Mouse (Mus musculus) left cerebral cortex, postnatal 25 days (tissue): Measurements from ENCODE around the gene St3gal5. TPM values are rescaled to one million over a fixed set of nuclear protein-coding genes. Genes with fewer than 3 reads are reported as not detected.
"Not testable (repeated sequence)": the region's sequence is repeated elsewhere in the genome, so short reads cannot be mapped to it uniquely, and the experiment has no call there.

ENCODE experiments used
- DNase-seq, 2 experiments: peaks; one replicate each; pipeline ENCODE4 v3.0.0; 2022; ENCODE audit warnings: low spot score in 2 of 2, mixed read lengths in 1 of 2
- intact Hi-C: fragments of 180-260 bp; cut with DNase I; formaldehyde crosslinking; loops from one replicate; pipeline ENCODE4 v1.15.1; 2025
- total RNA-seq, 2 experiments: library from RNA; stranded (reverse); gene quantifications; 2 replicates each; pipeline ENCODE4 v1.2.3; 2021

Gene St3gal5
- 100 to 1,000 TPM; 159 TPM for total RNA-seq

DNA sequence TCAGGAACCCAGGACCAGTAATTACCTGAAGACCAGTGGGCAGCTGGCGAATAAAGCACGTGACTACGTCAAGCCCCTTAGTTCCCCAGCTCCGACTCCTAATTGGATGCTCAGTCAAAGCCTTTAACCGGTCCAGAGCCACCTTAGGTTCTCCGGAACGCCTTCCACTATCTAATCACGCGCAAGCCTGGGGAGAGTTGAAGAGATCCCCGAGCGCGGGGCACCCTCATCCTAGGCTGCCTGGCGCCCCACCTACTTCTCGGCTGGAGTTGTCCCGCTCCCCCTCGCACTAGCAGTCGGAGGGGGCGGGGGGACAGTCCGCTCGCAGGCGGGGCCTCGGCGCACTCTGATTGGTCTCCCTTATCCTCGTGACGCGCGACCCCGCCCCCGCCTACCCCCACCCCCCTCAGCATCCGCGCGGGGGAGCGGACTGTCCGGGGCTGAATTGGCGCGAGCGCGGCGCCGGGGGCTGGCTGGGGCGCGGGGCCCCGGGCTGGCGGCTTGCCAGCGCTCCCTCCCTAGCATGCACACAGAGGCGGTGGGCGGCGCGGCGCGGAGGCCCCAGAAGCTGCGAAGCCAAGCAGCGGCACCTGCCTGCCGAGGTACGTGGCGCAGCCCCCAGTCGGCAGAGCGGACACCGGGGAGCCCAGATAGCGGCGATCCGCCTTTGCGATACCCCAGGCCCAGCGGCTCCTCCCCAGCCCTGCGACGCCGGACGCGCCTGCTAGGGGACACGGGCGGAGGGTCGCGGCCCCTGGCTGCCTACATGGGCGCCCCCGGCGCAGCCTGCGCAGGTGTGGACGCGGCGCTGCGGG is at the start of gene St3gal5:
TSS of gene St3gal5 (plus strand) at position 412 of the 815 bp plus-strand sequence.
- peak; percentile 89 to 95 for DNase-seq
- intact Hi-C loops = loop anchor here (1.0 to 5.0 kb wide), 4 partner anchors 79 to 170 kb away; no protein-coding TSS in a partner anchor

DNA sequence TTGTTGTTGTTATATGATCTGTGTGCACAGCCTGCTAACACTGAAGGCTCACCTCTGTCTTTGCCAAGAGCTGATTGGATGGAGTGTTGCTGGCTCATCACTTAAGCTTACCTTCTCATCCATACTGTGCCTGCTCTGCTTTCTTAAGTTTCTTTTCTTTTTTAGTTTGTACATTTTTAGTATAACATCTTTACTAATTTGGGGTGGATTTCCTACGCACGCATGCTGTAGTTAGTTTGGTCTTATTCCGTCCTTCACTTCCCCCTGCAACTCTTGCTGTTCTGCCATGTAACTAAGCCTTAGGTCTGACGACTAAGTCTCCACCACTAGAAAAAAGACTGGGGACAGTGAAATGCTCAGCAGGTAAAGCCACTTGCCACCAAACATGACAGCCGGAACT is 48.7 kb upstream of the St3gal5 start:
- DNase-seq = peak in 1 of 2 experiments; percentile 63
- intact Hi-C loops = no loop called here

DNA sequence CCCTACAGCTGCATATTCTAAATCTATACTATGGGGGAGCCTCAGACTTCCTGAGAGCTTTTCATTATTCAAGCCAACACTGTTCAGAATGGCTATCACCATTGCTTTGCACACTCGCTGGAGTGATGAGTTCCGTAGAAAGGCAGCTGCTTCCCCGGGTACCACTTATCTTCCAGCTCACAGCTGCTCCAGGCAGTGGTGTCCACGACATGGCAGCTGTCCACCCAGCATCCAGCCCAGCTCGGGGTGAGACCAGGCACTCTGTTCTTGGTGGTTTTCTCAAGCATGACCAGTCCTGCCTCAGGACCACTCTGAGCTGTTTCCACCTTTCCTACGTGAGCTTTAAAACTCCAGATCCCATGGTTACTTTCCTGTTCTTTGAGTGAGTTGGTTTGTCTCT is 47.5 kb upstream of the St3gal5 start:
- intact Hi-C loops = no loop called here

DNA sequence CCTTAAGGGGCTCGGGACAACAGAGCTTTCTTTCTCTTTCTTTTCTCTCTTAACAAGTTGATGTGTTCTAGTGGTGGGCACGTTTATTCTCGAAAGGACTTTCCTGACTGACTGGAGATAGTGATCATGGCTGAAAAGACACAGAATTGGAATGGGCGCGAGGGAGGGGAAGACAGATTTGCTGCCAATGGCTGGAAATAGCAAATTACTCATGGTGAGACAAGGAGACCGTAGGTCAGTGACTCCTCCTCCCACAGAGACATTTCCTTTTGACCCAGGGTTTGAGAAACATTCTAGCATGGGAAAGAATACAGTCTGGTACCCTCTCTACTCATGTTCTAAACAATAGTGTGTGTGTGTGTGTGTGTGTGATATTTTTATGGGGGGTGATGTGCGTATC is 46.6 kb upstream of the St3gal5 start:
- intact Hi-C loops = no loop called here

More for the DNA sequence above, 47.5 kb upstream of the St3gal5 start:
- DNase-seq = no peak

DNA sequence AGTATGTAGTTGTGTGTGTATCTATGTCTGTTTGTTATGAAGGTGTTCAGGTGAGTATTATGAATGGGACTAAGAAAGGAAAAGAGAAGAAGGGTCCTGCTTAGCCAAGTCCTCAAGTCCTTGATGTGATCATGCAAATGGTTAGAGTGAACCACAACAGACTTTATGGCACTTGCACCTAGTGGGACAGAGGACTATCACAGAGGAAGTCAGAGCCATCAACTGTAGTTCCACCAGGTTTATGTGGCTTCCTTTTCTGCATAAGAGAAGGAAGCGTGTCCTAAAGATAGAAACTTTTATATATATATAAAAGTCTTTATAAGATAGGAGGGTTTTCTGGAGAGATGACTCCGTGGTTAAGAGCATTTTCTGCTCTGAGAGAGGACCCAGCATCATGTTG is 46.1 kb upstream of the St3gal5 start:
- intact Hi-C loops = no loop called here

More for the DNA sequence above, 46.6 kb upstream of the St3gal5 start:
- DNase-seq = no peak

DNA sequence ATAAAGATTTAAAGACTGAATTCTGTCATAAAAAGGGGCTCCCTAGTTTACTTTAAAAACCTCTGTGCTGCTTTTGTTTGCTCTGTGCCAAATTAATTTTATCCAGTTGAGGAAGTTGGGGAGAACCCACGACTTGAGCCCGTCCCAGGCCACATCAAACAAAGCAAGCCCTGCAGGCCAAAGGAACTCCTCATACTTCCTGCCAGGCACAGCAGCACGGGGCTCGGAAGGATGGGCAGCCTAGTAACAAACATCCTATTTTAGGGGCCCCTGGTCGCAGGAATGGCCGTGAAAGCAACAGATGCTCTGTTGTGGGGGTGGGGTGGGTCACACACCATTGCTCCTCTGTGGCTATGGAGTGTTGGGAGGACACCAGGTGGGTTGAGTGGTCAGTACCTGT is 45.6 kb upstream of the St3gal5 start:
- no peak for DNase-seq
- intact Hi-C loops = no loop called here

More for the DNA sequence above, 46.1 kb upstream of the St3gal5 start:
- no peak for DNase-seq

DNA sequence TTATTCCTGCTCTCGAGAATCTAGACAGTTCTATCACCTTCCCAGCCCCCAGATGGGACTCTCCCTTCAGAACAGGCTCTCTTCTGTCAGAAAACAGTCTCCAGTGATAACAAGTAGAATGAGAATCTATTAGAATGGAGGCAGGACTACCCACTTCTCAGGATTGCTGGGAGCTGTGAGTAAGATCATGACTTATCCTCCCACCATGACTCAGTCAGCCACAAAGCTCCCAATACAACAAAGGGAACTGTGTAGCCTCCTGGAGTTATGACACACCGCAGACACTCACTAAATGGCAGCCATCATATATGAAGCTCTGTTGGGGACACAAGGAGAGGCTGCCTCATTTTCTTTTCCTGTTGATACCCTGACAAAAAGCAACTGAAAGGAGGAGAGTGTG is 40.8 kb upstream of the St3gal5 start:
- no peak for DNase-seq
- intact Hi-C loops = no loop called here

DNA sequence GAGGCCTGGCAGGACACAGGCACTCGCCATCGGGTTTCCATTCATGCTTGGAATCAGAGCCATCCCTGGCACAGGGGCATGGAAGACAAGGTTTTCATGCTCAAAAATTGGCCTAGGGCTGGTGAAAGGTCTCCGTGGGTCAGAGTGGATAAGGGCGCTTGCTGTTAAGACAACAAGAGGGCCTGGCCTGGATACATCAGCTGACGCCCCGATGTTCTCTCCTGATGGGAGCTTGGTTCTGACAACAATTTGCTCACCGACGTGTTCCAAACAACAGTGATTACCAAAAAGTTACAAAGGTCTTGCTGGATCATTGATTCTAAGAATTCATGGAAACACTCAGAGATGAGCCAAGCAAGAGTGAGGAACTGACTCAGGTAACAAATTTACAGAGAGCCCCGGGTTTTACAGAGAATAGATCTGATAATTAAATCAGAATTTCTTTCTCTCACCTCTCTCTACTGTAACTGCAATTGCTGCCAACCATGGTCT is 38.9 kb upstream of the St3gal5 start:
- intact Hi-C loops = loop anchor here (1.0 kb wide), 1 partner anchor 58 kb away; no protein-coding TSS in a partner anchor
- DNase-seq = no peak

DNA sequence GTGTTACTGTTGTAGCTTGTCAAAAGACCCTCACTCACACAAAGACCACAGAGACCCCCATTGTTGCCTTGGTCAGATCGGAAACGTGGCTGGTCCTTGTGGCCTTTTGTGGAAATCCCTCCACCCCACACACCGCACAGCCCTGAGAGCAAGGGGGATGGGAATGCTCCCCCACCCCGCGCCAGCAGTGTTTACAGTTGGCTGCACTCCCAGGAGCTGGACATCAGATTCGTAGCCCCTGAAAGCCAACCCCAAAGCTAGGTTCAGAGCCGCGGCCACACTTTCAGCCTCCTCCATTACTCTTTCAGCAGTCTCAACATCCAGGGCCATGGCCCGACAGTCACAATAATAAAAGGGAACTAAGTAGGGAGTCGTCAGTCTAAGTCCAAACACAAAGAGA is 36.7 kb upstream of the St3gal5 start:
- DNase-seq = not testable (repeated sequence)

DNA sequence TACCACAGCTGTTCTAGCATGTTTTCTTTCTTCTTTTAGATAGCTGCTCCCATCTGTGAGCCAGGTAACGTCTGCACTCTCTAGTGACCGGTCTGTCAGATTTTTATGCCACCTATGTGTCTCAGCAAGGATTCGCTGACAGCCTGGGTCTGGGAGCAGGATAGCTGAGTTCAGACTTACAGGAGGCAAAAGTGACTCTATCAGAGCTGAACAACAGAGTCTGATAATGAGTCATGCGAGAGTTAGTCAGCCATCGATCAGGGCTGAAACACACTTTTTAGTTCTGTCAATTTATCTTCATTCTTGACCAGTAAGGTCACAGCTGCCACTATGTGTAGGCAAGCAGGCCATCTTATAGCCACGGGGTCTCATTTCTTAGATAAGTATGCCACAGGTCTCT is 33.7 kb upstream of the St3gal5 start:
- no peak for DNase-seq

More for the DNA sequence above, 36.7 kb upstream of the St3gal5 start:
- intact Hi-C loops = not testable (repeated sequence)

DNA sequence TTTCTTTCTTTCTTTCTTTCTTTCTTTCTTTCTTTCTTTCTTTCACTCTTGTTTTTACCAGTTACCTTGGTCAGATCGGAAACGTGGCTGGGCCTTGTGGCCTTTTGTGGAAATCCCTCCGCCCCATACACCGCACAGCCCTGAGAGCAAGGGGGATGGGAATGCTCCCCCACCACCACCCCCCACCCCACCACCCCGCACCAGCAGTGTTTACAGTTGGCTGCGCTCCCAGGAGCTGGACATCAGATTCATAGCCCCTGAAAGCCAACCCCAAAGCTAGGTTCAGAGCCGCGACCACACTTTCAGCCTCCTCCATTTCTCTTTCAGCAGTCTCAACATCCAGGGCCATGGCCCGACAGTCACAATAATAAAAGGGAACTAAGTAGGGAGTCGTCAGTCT is 31.4 kb upstream of the St3gal5 start:
- DNase-seq = no peak
- intact Hi-C loops = no loop called here

More for the DNA sequence above, 33.7 kb upstream of the St3gal5 start:
- intact Hi-C loops = no loop called here

DNA sequence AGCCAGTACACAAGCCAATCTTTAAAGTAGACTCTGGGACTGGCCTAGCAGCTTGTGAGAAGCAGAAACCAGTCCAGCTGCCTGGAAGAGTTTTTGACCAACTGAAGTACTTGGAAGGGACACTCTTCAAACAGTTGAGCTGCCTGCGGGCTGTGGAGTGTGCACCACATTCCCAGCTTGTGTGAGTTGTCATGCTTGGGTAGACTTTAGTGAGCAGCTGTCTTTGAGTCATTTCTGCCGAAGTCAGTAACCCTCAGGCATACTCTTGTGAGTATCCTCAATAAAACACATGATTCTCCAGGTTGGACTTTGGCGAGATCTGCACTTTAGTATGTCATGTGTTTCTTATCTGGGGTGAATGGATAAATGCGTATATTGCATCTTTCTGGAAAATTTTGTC is 29.0 kb upstream of the St3gal5 start:
- no peak for DNase-seq
- intact Hi-C loops = no loop called here

DNA sequence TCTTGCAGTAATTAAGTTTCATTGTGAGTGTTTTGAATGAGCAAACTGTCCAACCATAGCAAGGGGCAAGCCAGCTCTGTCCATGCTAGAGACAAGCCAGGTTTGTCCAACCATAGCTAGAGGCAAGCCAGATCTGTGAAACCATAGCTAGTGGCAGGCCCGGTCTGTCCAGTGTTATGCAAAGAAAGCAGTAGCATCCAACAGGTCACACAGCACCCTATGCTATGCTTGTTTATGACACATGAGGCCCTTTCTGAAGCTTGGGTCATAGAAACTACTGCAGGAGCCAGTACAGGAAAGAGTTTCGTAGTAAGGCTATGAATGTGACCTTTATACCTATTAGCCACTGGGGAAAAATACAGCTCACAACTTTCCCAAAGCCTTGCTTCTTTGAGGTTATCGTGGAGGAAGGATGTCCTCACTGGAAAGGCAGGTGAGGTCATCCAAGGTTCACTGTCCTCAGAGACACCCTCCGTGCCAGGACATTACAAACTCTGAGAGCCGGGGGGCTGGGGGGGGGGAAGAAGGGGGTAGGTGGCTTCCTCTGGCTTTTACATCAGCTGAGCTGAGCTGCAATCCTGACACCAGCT is 26.0 kb upstream of the St3gal5 start:
- no peak for DNase-seq
- intact Hi-C loops = no loop called here

DNA sequence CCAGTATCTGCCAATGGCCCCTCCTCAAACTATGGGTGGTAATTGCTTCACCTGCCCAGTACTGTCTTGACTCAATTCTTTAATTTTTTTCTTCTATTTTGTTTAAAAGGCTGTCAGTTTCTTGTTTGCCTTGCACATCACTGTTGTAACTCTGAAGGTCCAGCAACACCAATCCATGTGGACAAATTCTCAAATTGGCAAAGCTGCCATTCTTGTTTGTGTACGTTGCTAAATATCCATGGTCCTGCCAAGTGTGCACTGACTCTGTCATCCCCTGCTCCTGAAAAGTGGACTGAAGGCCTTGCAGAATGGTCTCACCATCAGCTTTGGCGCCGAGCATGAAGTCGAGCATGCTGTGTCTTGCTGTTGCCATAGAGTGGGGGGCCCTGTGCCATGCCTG is 23.6 kb upstream of the St3gal5 start:
- intact Hi-C loops = no loop called here
- DNase-seq = no peak

DNA sequence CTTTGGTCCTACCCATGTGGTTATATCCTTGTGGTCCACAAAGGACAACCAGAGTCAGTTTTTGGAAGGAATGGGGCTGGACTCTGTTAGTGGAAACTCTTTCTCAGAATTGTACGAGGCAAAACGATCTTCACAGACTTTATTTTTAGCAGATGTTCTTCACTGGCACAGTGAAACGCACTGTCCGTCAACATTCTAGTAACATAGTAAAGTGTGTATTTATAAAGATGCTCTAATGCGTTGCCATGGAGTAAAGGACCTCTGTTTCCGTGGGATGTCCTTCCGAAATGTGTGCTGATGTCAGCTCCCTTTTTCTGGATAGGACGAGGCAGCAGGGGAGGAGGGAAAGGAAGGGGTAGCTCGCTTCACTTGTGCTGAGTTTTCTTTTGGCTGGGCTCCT is 20.9 kb upstream of the St3gal5 start:
- intact Hi-C loops = no loop called here
- DNase-seq = peak in 1 of 2 experiments; percentile 14

DNA sequence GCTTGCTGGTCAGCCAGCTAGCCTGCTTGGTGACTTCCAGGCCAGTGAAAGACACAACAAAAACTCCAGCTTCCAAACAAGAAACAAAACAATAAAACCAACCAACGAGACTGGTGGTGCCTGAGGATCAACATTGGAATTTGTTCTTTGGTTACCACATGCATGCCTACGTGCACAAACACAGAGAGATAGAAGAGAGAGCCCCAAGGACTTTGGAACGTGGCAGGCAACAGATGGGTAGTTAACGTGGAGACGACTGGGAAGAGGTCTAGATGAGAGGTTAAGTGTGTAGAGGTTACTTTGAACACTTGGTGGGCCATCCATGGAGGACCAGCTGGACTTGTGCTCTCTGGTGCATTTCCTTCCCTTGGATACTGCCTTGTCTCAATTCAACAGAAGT is 19.2 kb upstream of the St3gal5 start:
- no peak for DNase-seq
- intact Hi-C loops = no loop called here

DNA sequence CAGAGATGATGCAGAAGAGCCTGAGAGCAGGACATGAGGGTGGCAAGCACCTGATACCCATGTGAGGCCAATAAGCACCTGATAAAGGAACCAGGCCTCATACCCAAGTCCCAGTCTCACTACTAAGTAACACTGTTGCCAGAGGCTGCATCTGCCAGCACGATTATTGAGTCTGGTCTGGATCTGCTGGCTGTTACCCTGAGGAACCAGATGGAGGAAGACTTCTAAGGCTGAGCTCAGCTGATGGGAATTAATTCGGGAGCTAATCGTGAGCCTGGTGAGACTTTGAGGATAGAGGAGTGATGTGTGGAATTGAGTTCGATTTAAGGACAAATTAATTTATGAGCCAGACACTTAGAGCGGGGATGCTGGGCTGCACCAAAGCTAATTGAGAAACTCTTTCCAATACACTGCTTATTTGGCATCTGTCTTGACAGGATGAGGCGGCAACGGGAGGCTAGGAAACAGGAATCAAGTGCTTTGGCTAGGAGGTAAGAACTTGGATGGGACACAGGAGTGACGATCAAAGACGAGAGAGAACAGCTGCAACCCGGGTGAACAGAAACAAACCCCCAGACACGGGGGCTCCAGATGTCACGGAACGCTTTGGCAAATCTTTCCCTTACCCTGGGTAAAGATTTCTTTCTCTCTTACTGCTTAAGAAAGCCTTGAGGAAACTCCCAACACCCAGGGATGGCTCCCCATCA is 15.9 kb upstream of the St3gal5 start:
- peak in 1 of 2 experiments; percentile 24 for DNase-seq
- intact Hi-C loops = no loop called here

DNA sequence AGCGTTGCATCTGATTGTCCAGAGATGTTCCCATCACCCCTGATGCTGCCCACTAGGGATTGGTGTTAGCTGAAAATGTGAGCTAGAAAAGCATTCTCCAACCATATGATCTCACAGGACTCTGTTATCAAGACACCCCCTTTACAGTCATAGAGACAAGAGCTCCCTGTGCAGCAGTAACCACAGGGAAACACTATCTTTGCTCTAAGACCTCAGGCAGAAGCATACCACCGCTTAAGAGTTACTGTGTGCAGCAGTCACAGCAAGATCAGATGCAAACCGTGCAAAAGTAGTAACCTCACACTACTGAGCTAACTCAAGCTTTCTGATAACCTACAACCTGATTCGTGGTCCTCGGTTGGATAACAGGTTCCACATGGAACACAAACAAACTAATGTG is 10.0 kb upstream of the St3gal5 start:
- DNase-seq = no peak
- intact Hi-C loops = no loop called here

DNA sequence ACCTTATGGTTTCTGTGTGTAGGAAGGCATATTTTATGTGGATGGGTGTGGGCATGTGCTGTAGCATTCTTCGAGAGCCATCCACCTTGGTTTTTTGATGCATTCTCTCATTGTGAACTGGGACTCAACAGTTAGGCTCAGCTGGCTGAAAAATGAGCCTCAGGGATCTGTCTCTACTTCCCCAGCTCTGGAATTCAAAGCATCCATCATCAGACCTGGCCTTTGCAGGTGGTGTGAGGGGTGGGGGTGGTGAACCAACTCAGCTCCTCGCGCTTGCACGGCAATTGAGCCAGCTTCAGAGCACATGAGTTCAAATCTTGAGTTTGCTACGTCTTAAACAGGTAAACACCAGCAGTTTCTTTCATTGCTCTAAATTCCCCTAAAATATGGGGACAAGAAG is 7.5 kb upstream of the St3gal5 start:
- no peak for DNase-seq
- intact Hi-C loops = no loop called here

DNA sequence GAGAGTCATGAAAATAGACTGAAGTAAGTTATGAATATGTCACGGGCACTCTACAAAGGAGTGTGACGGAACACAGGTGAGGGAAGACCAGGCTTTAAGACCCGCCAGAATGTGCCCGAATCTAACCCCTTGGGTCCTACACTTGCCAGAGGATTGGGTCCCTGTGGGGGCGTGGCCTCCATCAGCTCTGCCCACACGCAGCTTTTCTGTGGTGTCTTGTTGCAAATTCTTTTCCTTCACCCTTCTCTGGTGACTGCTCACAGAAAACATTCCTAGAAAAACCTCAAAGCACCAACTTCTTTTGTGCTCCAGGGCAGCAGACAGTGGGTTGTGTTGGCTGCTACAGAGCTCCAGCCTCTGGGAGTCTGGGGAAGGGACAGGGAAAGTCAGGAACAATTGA is 6.4 kb upstream of the St3gal5 start:
- intact Hi-C loops = no loop called here
- DNase-seq = no peak
